Mouse (Mus musculus): ENCODE measurements around the gene Ctdspl. TPM values are rescaled to one million over a fixed set of nuclear protein-coding genes. Genes with fewer than 3 reads are reported as not detected.

The Ctdspl gene
- polyA plus RNA-seq, 1 experiment = 4.9 TPM

DNA sequence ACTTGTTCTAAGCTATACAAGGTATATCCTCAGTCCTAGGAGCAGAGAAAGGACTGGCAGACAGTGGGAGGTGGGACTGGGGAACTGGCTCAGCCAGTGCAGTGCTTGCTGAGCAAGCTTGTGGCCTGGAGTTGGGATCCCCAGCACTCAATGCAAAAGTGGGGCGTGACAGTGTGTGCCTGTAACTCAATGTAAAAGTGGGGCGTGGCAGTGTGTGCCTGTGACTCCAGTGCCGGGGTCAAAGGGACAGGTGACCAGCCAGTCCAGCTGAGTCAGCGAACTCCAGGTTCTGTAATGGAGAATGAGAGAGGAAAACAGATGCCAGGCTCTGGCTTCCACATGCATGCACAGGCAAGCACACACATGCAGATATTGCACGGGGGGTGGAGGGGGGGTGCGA, 69.3 kb downstream of the Ctdspl start:
- Histone ChIP-seq H3K36me3 (ENCODE audit: control insufficient read depth, insufficient read depth) (no peaks in the 10 kb centered on the region), H3K79me2 (ENCODE audit: control insufficient read depth, insufficient read depth) (no peaks in the 10 kb centered on the region), H3K27me3 (ENCODE audit: control insufficient read depth, insufficient read depth, insufficient read length) (no peaks in the 10 kb centered on the region), H3ac (ENCODE audit: control insufficient read depth, insufficient read length) (no peak overlapping the region), H3K4me3 (no peak overlapping the region), H3K4me2 (ENCODE audit: low read depth) (no peak overlapping the region)
- TF ChIP-seq TCF12 (IDR thresholded peaks at IDR 0.05; ENCODE audit: insufficient read depth, poor library complexity, severe bottlenecking) (no peak), SRF (IDR thresholded peaks at IDR 0.05; ENCODE audit: control insufficient read depth, insufficient read length, low read depth) (no peak), TCF3 (IDR thresholded peaks at IDR 0.05; ENCODE audit: insufficient read length, low read depth) (no peak), MYOD1 (IDR thresholded peaks at IDR 0.05; ENCODE audit: control insufficient read depth in 1 of 3, insufficient read length in 2 of 3, low read depth in 2 of 3) (no peak), USF1 (IDR thresholded peaks at IDR 0.05; ENCODE audit: low read depth) (no peak), MAX (IDR thresholded peaks at IDR 0.05; ENCODE audit: low read depth) (no peak), CEBPB (IDR thresholded peaks at IDR 0.05; ENCODE audit: insufficient read depth, poor library complexity, severe bottlenecking) (no peak), E2F4 (IDR thresholded peaks at IDR 0.05; ENCODE audit: insufficient read depth) (no peak), MYOG (IDR thresholded peaks at IDR 0.05; ENCODE audit: control insufficient read depth in 1 of 3, insufficient read depth in 1 of 3, insufficient read length in 2 of 3, low read depth in 2 of 3) (no peak), POLR2AphosphoS2 (IDR thresholded peaks at IDR 0.05; ENCODE audit: insufficient read length, low read depth) (no peak)

DNA sequence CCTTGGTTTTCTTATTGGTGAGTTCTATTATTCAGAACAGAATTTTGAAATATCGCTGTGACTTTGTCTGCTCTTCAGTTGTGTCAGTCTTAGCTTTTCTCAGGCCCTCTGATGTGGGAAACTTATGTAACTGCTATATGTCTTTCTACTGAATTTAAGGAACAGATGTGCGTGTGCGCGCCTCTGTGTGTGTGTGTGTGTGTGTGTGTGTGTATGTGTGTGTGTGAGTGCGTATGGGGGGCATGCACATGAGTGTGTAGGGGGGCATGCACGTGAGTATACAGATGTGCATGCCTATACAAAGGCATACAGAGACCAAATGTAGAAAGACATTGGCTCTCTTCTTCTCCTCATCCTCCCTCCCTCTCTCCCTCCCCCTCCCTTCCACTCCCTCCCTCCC, 71.0 kb downstream of the Ctdspl start:
- Histone ChIP-seq H3K4me3 (no peak overlapping the region), H3ac (ENCODE audit: control insufficient read depth, insufficient read length) (no peak overlapping the region), H3K4me2 (ENCODE audit: low read depth) (no peak overlapping the region), H3K79me2 (ENCODE audit: control insufficient read depth, insufficient read depth) (peaks cover 11% of the 10 kb centered on the region), H3K36me3 (ENCODE audit: control insufficient read depth, insufficient read depth) (no peaks in the 10 kb centered on the region), H3K27me3 (ENCODE audit: control insufficient read depth, insufficient read depth, insufficient read length) (no peaks in the 10 kb centered on the region)
- TF ChIP-seq TCF12 (IDR thresholded peaks at IDR 0.05; ENCODE audit: insufficient read depth, poor library complexity, severe bottlenecking) (no peak), CEBPB (IDR thresholded peaks at IDR 0.05; ENCODE audit: insufficient read depth, poor library complexity, severe bottlenecking) (no peak), E2F4 (IDR thresholded peaks at IDR 0.05; ENCODE audit: insufficient read depth) (no peak), TCF3 (IDR thresholded peaks at IDR 0.05; ENCODE audit: insufficient read length, low read depth) (no peak), MYOD1 (IDR thresholded peaks at IDR 0.05; ENCODE audit: control insufficient read depth in 1 of 3, insufficient read length in 2 of 3, low read depth in 2 of 3) (no peak), REST (IDR thresholded peaks at IDR 0.05; ENCODE audit: insufficient read depth, insufficient read length) (no peak), SRF (IDR thresholded peaks at IDR 0.05; ENCODE audit: control insufficient read depth, insufficient read length, low read depth) (no peak), POLR2AphosphoS2 (IDR thresholded peaks at IDR 0.05; ENCODE audit: insufficient read length, low read depth) (no peak), POLR2A (IDR thresholded peaks at IDR 0.05; ENCODE audit: insufficient read length, low read depth) (no peak), MAX (IDR thresholded peaks at IDR 0.05; ENCODE audit: low read depth) (no peak), MYOG (IDR thresholded peaks at IDR 0.05; ENCODE audit: control insufficient read depth in 1 of 3, insufficient read depth in 1 of 3, insufficient read length in 2 of 3, low read depth in 2 of 3) (no peak), USF1 (IDR thresholded peaks at IDR 0.05; ENCODE audit: low read depth) (no peak)

- peaks cover 11% of the 10 kb centered on the region for H3K79me2 ChIP-seq (ENCODE audit: control insufficient read depth, insufficient read depth)
- TF ChIP-seq MYOD1 (IDR thresholded peaks at IDR 0.05; ENCODE audit: control insufficient read depth in 1 of 3, insufficient read length in 2 of 3, low read depth in 2 of 3) (no peak), TCF3 (IDR thresholded peaks at IDR 0.05; ENCODE audit: insufficient read length, low read depth) (no peak), POLR2AphosphoS2 (IDR thresholded peaks at IDR 0.05; ENCODE audit: insufficient read length, low read depth) (no peak), REST (IDR thresholded peaks at IDR 0.05; ENCODE audit: insufficient read depth, insufficient read length) (no peak), POLR2A (IDR thresholded peaks at IDR 0.05; ENCODE audit: insufficient read length, low read depth) (no peak), MYOG (IDR thresholded peaks at IDR 0.05; ENCODE audit: control insufficient read depth in 1 of 3, insufficient read depth in 1 of 3, insufficient read length in 2 of 3, low read depth in 2 of 3) (no peak), USF1 (IDR thresholded peaks at IDR 0.05; ENCODE audit: low read depth) (no peak), MAX (IDR thresholded peaks at IDR 0.05; ENCODE audit: low read depth) (no peak), CEBPB (IDR thresholded peaks at IDR 0.05; ENCODE audit: insufficient read depth, poor library complexity, severe bottlenecking) (no peak)
- H3K4me2 ChIP-seq (ENCODE audit: low read depth) = no peak overlapping the region
- H3K4me3 ChIP-seq = no peak overlapping the region
- H3K27me3 ChIP-seq (ENCODE audit: control insufficient read depth, insufficient read depth, insufficient read length) = no peaks in the 10 kb centered on the region
- no peak overlapping the region for H3ac ChIP-seq (ENCODE audit: control insufficient read depth, insufficient read length)
- H3K36me3 ChIP-seq (ENCODE audit: control insufficient read depth, insufficient read depth) = no peaks in the 10 kb centered on the region
Measured at GRCm38 (mm10) chr9:119000196-119000595, 73.9 kb downstream of the Ctdspl start.

- no peaks in the 10 kb centered on the region for H3K36me3 ChIP-seq (ENCODE audit: control insufficient read depth, insufficient read depth)
- H3K27me3 ChIP-seq (ENCODE audit: control insufficient read depth, insufficient read depth, insufficient read length) = no peaks in the 10 kb centered on the region
- peaks cover 11% of the 10 kb centered on the region for H3K79me2 ChIP-seq (ENCODE audit: control insufficient read depth, insufficient read depth)
- no peak overlapping the region for H3ac ChIP-seq (ENCODE audit: control insufficient read depth, insufficient read length)
- peak overlapping the region; percentile 27 for H3K4me3 ChIP-seq
- H3K4me2 ChIP-seq (ENCODE audit: low read depth) = peak overlapping the region; percentile 81
- TF ChIP-seq E2F4 (IDR thresholded peaks at IDR 0.05; ENCODE audit: insufficient read depth) = no peak
- peak; percentile 12 for TF ChIP-seq POLR2A (IDR thresholded peaks at IDR 0.05; ENCODE audit: insufficient read length, low read depth)
- no peak for TF ChIP-seq MAX (IDR thresholded peaks at IDR 0.05; ENCODE audit: low read depth)
- TF ChIP-seq TCF3 (IDR thresholded peaks at IDR 0.05; ENCODE audit: insufficient read length, low read depth) = no peak
- TF ChIP-seq MYOG (IDR thresholded peaks at IDR 0.05; ENCODE audit: control insufficient read depth in 1 of 3, insufficient read depth in 1 of 3, insufficient read length in 2 of 3, low read depth in 2 of 3) = no peak
- TF ChIP-seq POLR2AphosphoS2 (IDR thresholded peaks at IDR 0.05; ENCODE audit: insufficient read length, low read depth) = peak; percentile 8
- no peak for TF ChIP-seq USF1 (IDR thresholded peaks at IDR 0.05; ENCODE audit: low read depth)
- TF ChIP-seq CEBPB (IDR thresholded peaks at IDR 0.05; ENCODE audit: insufficient read depth, poor library complexity, severe bottlenecking) = peak; percentile 89
- no peak for TF ChIP-seq SRF (IDR thresholded peaks at IDR 0.05; ENCODE audit: control insufficient read depth, insufficient read length, low read depth)
- no peak for TF ChIP-seq TCF12 (IDR thresholded peaks at IDR 0.05; ENCODE audit: insufficient read depth, poor library complexity, severe bottlenecking)
- TF ChIP-seq REST (IDR thresholded peaks at IDR 0.05; ENCODE audit: insufficient read depth, insufficient read length) = no peak
- TF ChIP-seq MYOD1 (IDR thresholded peaks at IDR 0.05; ENCODE audit: control insufficient read depth in 1 of 3, insufficient read length in 2 of 3, low read depth in 2 of 3) = no peak
Measured at GRCm38 (mm10) chr9:119002267-119002666, 76.0 kb downstream of the Ctdspl start.

All from myocyte (in vitro differentiated cells).